Mouse (Mus musculus): ENCODE measurements around the gene Zfp975.
"Not testable (repeated sequence)": the region's sequence is repeated elsewhere in the genome, so short reads cannot be mapped to it uniquely, and the experiment has no call there.

Gene Zfp975

GRCm38 (mm10) chr7:42692362-42693158 lies at the start of gene Zfp975:
TSS of gene Zfp975 (minus strand) at chr7:42692742.
- DNase-seq = peak; percentile 80

- no peak for DNase-seq
Observed at GRCm38 (mm10) chr7:42738536-42739210, 46.1 kb upstream of the Zfp975 start.

DNA sequence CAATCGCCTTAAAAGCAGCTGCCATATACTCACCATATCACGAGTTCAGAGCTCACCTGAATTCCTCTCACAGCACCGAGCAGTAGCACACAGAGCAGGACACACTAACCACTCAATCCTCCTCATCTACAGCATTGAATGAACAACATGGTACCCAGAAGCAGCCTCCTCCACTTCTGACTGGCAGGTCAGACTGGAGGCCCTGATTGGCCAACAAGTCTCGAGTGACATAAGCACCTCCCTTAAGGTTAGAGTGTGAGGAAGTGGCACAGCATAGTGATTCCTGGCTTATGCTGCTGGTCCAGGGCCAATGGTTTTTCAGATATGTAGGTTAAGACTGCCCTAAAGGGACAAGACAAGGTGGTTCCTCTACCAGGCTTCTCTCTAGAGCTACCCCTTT lies 34.4 kb upstream of the Zfp975 start, which contains the start of gene Gm17067:
Gene Gm17067, minus strand, starts transcription at position 101 of the 400 bp plus-strand sequence.
- not testable (repeated sequence) for DNase-seq

GRCm38 (mm10) chr7:42693251-42693650 lies 709 bp upstream of the Zfp975 start:
- DNase-seq = peak; percentile 49

- DNase-seq = not testable (repeated sequence)
Observed at GRCm38 (mm10) chr7:42680081-42680480, 12.5 kb downstream of the Zfp975 start.

GRCm38 (mm10) chr7:42679646-42680045 lies 12.9 kb downstream of the Zfp975 start:
- not testable (repeated sequence) for DNase-seq

DNA sequence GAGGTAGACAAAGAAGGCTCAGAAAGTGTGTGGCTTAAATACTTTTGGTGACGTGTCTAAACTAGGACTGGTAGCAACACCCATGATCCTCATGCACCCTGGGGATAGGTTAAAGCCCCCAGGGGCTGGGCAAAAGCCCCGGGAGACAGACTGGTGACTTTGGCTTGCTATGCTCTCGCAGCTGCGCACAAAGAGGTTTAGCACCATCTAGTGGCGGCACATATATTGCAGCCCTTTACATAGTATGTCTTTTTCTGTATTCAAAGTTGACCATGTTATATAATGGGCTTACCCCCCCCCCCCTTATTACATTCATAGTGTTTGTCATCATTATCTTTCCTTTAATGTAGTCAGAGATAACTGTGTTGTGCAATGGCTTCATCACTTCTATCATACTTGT lies 32.4 kb downstream of the Zfp975 start:
- DNase-seq = not testable (repeated sequence)

DNA sequence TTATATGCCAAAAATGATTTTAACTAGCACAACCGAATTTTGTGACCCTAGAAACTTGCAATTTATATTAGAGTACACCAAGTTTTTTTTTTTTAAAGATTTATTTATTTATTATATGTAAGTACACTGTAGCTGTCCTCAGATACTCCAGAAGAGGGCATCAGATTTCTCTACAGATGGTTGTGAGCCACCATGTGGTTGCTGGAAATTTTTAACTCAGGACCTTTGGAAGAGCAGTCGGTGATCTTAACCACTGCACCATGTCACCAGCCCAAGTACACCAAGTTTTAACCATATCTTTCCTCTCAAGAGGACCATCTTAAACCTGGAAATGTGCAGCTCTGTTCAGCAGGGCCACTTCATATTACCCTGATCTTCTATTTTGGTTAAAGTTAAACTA lies 37.3 kb downstream of the Zfp975 start:
- not testable (repeated sequence) for DNase-seq

DNA sequence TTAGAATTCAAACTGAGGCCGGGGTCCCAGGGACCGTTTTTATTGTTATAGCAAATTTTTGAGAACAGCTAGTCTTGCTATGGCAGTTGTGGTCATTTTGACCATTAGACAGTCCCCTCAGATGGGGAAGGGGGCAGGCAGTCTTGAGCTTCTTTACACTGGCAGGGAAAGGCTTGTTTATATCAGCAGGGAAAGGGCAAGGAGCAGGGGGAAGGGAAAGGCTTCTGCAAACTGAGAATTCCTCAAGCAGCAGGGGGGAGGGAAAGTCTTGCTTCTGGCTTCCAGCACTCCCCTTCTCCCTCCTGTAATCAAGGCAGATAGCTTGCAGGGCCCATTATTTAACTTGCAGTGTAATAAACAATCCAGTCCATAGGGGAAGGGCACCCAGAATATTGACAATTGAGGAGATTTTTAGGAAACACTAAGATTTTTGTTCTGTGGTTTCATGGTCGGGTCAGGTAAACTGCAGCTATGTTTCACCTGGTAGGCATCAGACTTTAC lies 49.4 kb downstream of the Zfp975 start:
- DNase-seq = peak; percentile 1

DNA sequence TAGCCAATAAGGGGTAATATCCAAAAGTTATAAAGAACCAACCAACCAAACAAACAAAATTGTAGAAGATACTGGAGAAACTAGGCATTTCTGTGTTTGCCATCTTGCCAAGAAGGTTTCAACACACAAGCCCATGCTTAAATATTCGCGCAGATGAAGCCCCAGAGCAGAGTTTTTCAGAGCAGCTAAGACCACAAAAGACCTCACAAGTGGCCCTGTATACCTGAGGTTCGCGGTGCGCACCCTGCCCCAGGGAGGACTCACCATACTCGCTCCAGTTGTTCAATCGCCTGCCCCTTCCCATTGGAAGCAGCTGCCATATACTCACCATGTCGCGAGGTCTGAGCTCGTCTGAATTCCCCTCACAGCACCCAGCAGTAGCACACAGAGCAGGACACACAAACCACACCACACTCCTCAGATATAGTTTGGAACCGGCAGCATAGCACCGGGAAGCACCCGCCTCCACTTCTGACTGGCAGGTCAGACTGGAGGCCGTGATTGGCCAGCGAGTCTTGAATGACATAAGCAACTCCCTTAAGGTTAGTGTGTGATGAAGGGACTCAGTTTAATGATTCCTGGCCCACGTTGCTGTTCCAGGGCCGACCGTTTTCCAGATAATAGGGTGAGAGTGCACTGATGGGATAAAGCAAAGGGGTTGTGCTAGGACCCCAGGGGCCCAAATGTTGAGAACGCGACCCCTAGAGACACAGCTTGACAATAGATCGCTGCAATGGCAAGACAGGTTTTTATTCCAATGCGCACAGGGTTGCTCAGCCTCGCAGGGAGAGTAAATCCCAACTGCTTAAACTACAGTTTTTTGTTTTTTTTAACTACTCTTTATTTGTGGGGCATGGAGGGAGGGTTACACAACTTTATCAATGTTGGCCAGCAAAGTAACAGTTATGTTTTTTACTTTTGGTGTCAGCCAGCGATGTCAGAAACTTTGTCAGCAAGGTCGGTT lies 50.1 kb downstream of the Zfp975 start, which contains the start of gene Zfp976:
Gene Zfp976, minus strand, starts transcription at position 437 of the 964 bp plus-strand sequence.
- DNase-seq = peak; percentile 83

DNA sequence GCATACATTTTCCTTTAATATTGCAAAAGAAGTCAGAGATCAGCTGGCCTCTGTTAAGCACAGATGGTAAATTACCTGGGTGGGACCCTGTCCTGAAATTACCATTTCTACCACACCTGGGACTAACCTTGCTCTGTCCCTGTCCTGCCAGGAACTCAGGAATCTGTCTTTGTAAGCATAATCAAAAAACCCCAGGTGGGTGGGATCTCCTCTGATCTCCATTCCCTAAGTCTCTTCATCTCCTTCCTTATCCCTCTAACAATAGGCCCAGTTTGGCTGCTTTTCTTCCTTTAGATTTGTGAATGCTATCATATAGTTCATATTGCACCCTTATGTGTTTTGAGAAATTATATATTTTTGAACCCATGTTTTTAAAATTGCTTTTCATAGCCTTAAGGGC lies 61.5 kb downstream of the Zfp975 start:
- DNase-seq = not testable (repeated sequence)

Measured in embryo, embryonic 11 days (tissue).